Mouse (Mus musculus): ENCODE measurements around the gene Dusp9.

Dusp9 gene

GRCm38 (mm10) chrX:73672031-73672431, 32.8 kb downstream of the Dusp9 start:
- DNase-seq: peak; percentile 41 to 56

- peak; percentile 76 to 78 for DNase-seq
Observed at GRCm38 (mm10) chrX:73672879-73673618, 33.8 kb downstream of the Dusp9 start, which contains the start of gene Slc6a8. Gene Slc6a8, plus strand, starts transcription at chrX:73673150.

GRCm38 (mm10) chrX:73673619-73673967, 34.4 kb downstream of the Dusp9 start:
- no peak for DNase-seq

- peak; percentile 18 to 43 for DNase-seq
Observed at GRCm38 (mm10) chrX:73673968-73674661, 34.9 kb downstream of the Dusp9 start.

- DNase-seq: no peak
Observed at GRCm38 (mm10) chrX:73675231-73675630, 36.0 kb downstream of the Dusp9 start.

GRCm38 (mm10) chrX:73676668-73677067, 37.4 kb downstream of the Dusp9 start:
- no peak for DNase-seq

GRCm38 (mm10) chrX:73684156-73684555, 44.9 kb downstream of the Dusp9 start:
- DNase-seq: no peak

GRCm38 (mm10) chrX:73684978-73685377, 45.8 kb downstream of the Dusp9 start:
- DNase-seq: no peak

GRCm38 (mm10) chrX:73685629-73686028, 46.4 kb downstream of the Dusp9 start:
- no peak for DNase-seq

GRCm38 (mm10) chrX:73690917-73691629, 51.9 kb downstream of the Dusp9 start:
- peak; percentile 65 for DNase-seq
